Mouse (Mus musculus) liver, embryonic 14.5 days (tissue): ENCODE data around the gene Vmn1r208. TPM values are rescaled to one million over a fixed set of nuclear protein-coding genes. Genes with fewer than 3 reads are reported as not detected.
"Not testable (repeated sequence)": the region's sequence is repeated elsewhere in the genome, so short reads cannot be mapped to it uniquely, and the experiment has no call there.

Experiments used
- ATAC-seq: fragments of 200-750 bp; cut with Nextera tagmentation; 2 replicates; pipeline ENCODE4 v1.8.0; 2017; ENCODE audit warnings: moderate number of reproducible peaks, mild to moderate bottlenecking, moderate library complexity; ENCODE audit not compliant: insufficient read depth
- DNase-seq, 3 experiments: peaks; one replicate each; pipeline ENCODE4 v3.0.0-alpha.2; 2012 to 2013; ENCODE audit warnings: low read depth in 3 of 3, low spot score in 3 of 3
- H3K27ac ChIP-seq: fragments of 300-500 bp; sonication (generic); 2 replicates; pipeline ENCODE4 v1.5.1; 2014; ENCODE audit warnings: moderate library complexity, mild to moderate bottlenecking, control low read depth, inconsistent platforms
- H3K27me3 ChIP-seq: fragments of 300-500 bp; sonication (generic); 2 replicates; pipeline ENCODE4 v1.6.1; 2014; ENCODE audit warnings: mild to moderate bottlenecking, low read length, moderate library complexity; ENCODE audit not compliant: control insufficient read depth, insufficient read depth
- H3K36me3 ChIP-seq: fragments of 300-500 bp; sonication (generic); replicated peaks from 2 replicates; pipeline ENCODE4 v1.6.1; 2014; ENCODE audit warnings: low read depth; ENCODE audit not compliant: control insufficient read depth, insufficient read depth
- H3K4me1 ChIP-seq, 2 experiments: fragments of 200-500 bp in 1 of 2; fragments of 300-500 bp in 1 of 2; sonication (generic) in 1 of 2; replicated peaks; 2 replicates each; pipeline ENCODE4 v1.6.1; 2012 to 2014; ENCODE audit warnings: antibody characterized with exemption in 1 of 2, inconsistent platforms in 1 of 2, low read length in 1 of 2; ENCODE audit not compliant: control insufficient read depth in 2 of 2, insufficient read depth in 2 of 2
- H3K4me2 ChIP-seq: fragments of 300-500 bp; sonication (generic); 2 replicates; pipeline ENCODE4 v1.6.1; 2014; ENCODE audit warnings: low read depth, mild to moderate bottlenecking, control low read depth, moderate library complexity
- H3K4me3 ChIP-seq, 2 experiments: fragments of 200-500 bp in 1 of 2; fragments of 300-500 bp in 1 of 2; sonication (generic) in 1 of 2; 2 replicates each; pipeline ENCODE4 v1.5.1; 2012 to 2014; ENCODE audit warnings: low read depth in 2 of 2, low read length in 2 of 2, mild to moderate bottlenecking in 2 of 2, control low read depth in 1 of 2, inconsistent platforms in 1 of 2, moderate library complexity in 1 of 2; ENCODE audit not compliant: insufficient read depth in 1 of 2
- H3K9ac ChIP-seq: fragments of 300-500 bp; sonication (generic); replicated peaks from 2 replicates; pipeline ENCODE4 v1.6.1; 2014; ENCODE audit warnings: mild to moderate bottlenecking, control low read depth, moderate library complexity
- H3K9me3 ChIP-seq: fragments of 300-500 bp; sonication (generic); 2 replicates; pipeline ENCODE4 v1.6.1; 2016; ENCODE audit warnings: low read length, mixed read lengths; ENCODE audit not compliant: control insufficient read depth
- WGBS: fragments of 180-500 bp; shearing (Covaris S2); extraction: QIAGEN DNeasy Blood & Tissue Kit; methylation state at CpG from one replicate; pipeline ENCODE4 v1.1.7; 2014; ENCODE audit not compliant: insufficient replicate concordance; 5-methylcytosine and 5-hydroxymethylcytosine counted together
- polyA plus RNA-seq, 2 experiments: library from polyadenylated mRNA; depleted of rRNA in 1 of 2; stranded (reverse) in 1 of 2; unstranded in 1 of 2; fragments of >200 nt; fragmentation: Nextera tagmentation in 1 of 2; extraction: Ambion mirVana in 1 of 2; gene quantifications; 2 replicates each; pipeline versions ENCODE4 v1.2.1 to v1.2.3; 2012 to 2014

The Vmn1r208 gene
- polyA plus RNA-seq (2012; rRNA removed) = not detected in 2 replicates
- not detected in 2 replicates for polyA plus RNA-seq (2014; fragmentation: Nextera tagmentation; extraction: Ambion mirVana)

GRCm38 (mm10) chr13:22777300-22777699 lies at the start of gene Vmn1r208:
TSS of gene Vmn1r208 (minus strand) at chr13:22777400.
- no CpG with 5 or more reads among the region's 7 CpGs for WGBS
- H3K27ac ChIP-seq, ATAC-seq, H3K9me3 ChIP-seq, H3K9ac ChIP-seq, H3K4me3 ChIP-seq, H3K4me1 ChIP-seq, H3K36me3 ChIP-seq, DNase-seq, H3K27me3 ChIP-seq, H3K4me2 ChIP-seq: not testable (repeated sequence)

DNA sequence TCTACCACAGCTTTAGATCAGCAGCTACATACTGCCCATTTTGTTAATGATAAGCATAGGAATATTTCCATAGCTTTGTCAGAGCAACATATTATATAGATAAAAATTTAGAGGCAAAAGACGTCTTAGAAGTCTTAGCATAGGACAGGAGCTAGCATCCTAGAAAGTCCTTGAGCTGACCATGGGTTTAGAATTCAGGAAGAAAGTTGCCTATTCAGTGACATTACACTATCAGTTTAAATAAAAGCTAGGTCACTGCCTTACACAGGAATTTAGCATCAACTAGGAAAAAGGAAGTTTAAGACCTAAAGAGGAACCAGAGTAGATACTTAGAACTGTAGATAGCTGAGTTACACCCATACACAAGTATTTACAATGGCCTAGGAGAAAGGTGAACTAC lies 44.4 kb upstream of the Vmn1r208 start:
- not testable (repeated sequence) for H3K36me3 ChIP-seq, H3K9me3 ChIP-seq, ATAC-seq, DNase-seq, H3K4me1 ChIP-seq, H3K4me3 ChIP-seq, H3K4me2 ChIP-seq, H3K27me3 ChIP-seq, H3K27ac ChIP-seq, H3K9ac ChIP-seq
- 46% methylated on average over 1 of the region's 1 CpGs for WGBS

- not testable (repeated sequence) for H3K36me3 ChIP-seq, H3K27ac ChIP-seq, ATAC-seq, H3K27me3 ChIP-seq, H3K9me3 ChIP-seq, H3K4me1 ChIP-seq, DNase-seq, H3K4me3 ChIP-seq, H3K9ac ChIP-seq, H3K4me2 ChIP-seq
Observed at GRCm38 (mm10) chr13:22809582-22809981, 32.4 kb upstream of the Vmn1r208 start, which contains the start of gene Vmn1r209. TSS of gene Vmn1r209 (minus strand) at chr13:22809682.

DNA sequence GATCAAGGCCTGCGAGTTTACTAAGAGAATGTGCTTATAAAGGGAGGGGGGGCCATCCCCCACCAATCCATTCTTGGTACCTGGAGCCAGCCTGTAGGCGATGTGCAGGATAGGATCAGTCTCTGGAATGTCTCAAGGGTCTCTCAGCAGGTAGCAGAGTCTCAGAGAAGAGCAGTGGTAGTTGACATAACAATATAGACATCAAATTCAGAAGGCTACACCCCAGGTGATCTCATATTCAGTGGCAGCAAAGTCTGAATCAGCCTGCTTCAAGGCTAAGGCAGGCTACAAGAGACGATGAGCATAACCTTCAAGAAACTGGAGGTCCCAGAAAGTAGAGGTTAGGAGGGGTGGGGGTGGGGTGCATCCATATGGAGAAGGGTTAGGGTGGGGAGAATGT lies 10.9 kb upstream of the Vmn1r208 start:
- not testable (repeated sequence) for H3K9ac ChIP-seq, H3K27me3 ChIP-seq, H3K9me3 ChIP-seq, H3K4me1 ChIP-seq, H3K36me3 ChIP-seq, DNase-seq, ATAC-seq, H3K27ac ChIP-seq, H3K4me3 ChIP-seq, H3K4me2 ChIP-seq
- WGBS = 55% methylated on average over 3 of the region's 3 CpGs

- not testable (repeated sequence) for H3K27me3 ChIP-seq, H3K4me1 ChIP-seq, H3K9ac ChIP-seq, H3K36me3 ChIP-seq, H3K4me2 ChIP-seq, H3K4me3 ChIP-seq, DNase-seq, ATAC-seq, H3K9me3 ChIP-seq, H3K27ac ChIP-seq
Observed at GRCm38 (mm10) chr13:22784159-22784558, 7.0 kb upstream of the Vmn1r208 start.

- not testable (repeated sequence) for ATAC-seq, H3K27ac ChIP-seq, H3K4me3 ChIP-seq, H3K36me3 ChIP-seq, H3K9me3 ChIP-seq, H3K27me3 ChIP-seq, H3K4me2 ChIP-seq, H3K9ac ChIP-seq, DNase-seq, H3K4me1 ChIP-seq
- WGBS = 56% methylated on average over 1 of the region's 2 CpGs
Observed at GRCm38 (mm10) chr13:22771592-22771991, 5.6 kb downstream of the Vmn1r208 start.
